Mouse (Mus musculus) midbrain, embryonic 14.5 days (tissue): Measurements from ENCODE around the gene Zic1. TPM values are rescaled to one million over a fixed set of nuclear protein-coding genes. Genes with fewer than 3 reads are reported as not detected.

Source experiments
- ATAC-seq: fragments of 200-750 bp; cut with Nextera tagmentation; 2 replicates; pipeline ENCODE4 v1.8.0; 2017; ENCODE audit warnings: moderate number of reproducible peaks, moderate library complexity; ENCODE audit not compliant: low FRiP score, low TSS enrichment
- DNase-seq: peaks from one replicate; pipeline ENCODE4 v3.0.0-alpha.2; 2015
- H3K27ac ChIP-seq: fragments of 300-500 bp; sonication (generic); replicated peaks from 2 replicates; pipeline ENCODE4 v1.5.1; 2014; ENCODE audit warnings: mild to moderate bottlenecking, low read depth, low read length, moderate library complexity
- H3K27me3 ChIP-seq: fragments of 300-500 bp; sonication (generic); 2 replicates; pipeline ENCODE4 v1.6.1; 2014; ENCODE audit warnings: low read length, control low read depth, mixed read lengths; ENCODE audit not compliant: control insufficient read depth, insufficient read depth
- H3K36me3 ChIP-seq: fragments of 300-500 bp; sonication (generic); 2 replicates; pipeline ENCODE4 v1.6.1; 2014; ENCODE audit warnings: low read length, control low read depth; ENCODE audit not compliant: control insufficient read depth, insufficient read depth
- H3K4me1 ChIP-seq: fragments of 300-500 bp; sonication (generic); 2 replicates; pipeline ENCODE4 v1.6.1; 2014; ENCODE audit warnings: mild to moderate bottlenecking, antibody characterized with exemption, low read length, control low read depth; ENCODE audit not compliant: control insufficient read depth, insufficient read depth
- H3K4me2 ChIP-seq: fragments of 300-500 bp; sonication (generic); 2 replicates; pipeline ENCODE4 v1.6.1; 2014; ENCODE audit warnings: mild to moderate bottlenecking, low read length, moderate library complexity
- H3K4me3 ChIP-seq: fragments of 300-500 bp; sonication (generic); replicated peaks from 2 replicates; pipeline ENCODE4 v1.5.1; 2014; ENCODE audit warnings: low read depth, low read length
- H3K9ac ChIP-seq: fragments of 300-500 bp; sonication (generic); replicated peaks from 2 replicates; pipeline ENCODE4 v1.6.1; 2014; ENCODE audit warnings: mild to moderate bottlenecking, low read length, moderate library complexity
- H3K9me3 ChIP-seq: fragments of 300-500 bp; sonication (generic); 2 replicates; pipeline ENCODE4 v1.6.1; 2016; ENCODE audit warnings: low read length, control low read depth, mixed read lengths; ENCODE audit not compliant: control insufficient read depth
- WGBS: fragments of 180-500 bp; shearing (Covaris S2); extraction: QIAGEN DNeasy Blood & Tissue Kit; methylation state at CpG from one replicate; pipeline ENCODE4 v1.1.7; 2014; 5-methylcytosine and 5-hydroxymethylcytosine counted together
- polyA plus RNA-seq: library from polyadenylated mRNA; unstranded; fragments of >200 nt; fragmentation: Nextera tagmentation; extraction: Ambion mirVana; gene quantifications from 2 replicates; pipeline ENCODE4 v1.2.1, GENCODE M21; 2014

Zic1 gene
- polyA plus RNA-seq, 1 experiment from 2014 or later: 17.8 TPM

- Histone ChIP-seq H3K27ac (peak overlapping the region; percentile 78), H3K4me2 (peak overlapping the region; percentile 54), H3K27me3 (peaks cover 74% of the 10 kb centered on the region), H3K4me3 (peak overlapping the region; percentile 24), H3K9me3 (no peaks in the 10 kb centered on the region), H3K9ac (no peak overlapping the region; the same call in 1 of the 2 replicates), H3K36me3 (no peaks in the 10 kb centered on the region), H3K4me1 (peaks cover 6% of the 10 kb centered on the region; the same call in 1 of the 2 replicates)
- DNase-seq (no peak), ATAC-seq (no peak)
- WGBS: 10% methylated on average over 22 of the region's 22 CpGs
These were observed 11.0 kb downstream of the Zic1 start for GRCm38 (mm10) chr9:91354434-91355269.

GRCm38 (mm10) chr9:91353551-91354433 is 11.8 kb downstream of the Zic1 start:
- DNase-seq (peak; percentile 60), ATAC-seq (no peak)
- Histone ChIP-seq H3K9ac (peak overlapping the region; percentile 48), H3K4me2 (peak overlapping the region; percentile 54), H3K9me3 (no peaks in the 10 kb centered on the region), H3K4me1 (peaks cover 6% of the 10 kb centered on the region; the same call in 1 of the 2 replicates), H3K36me3 (no peaks in the 10 kb centered on the region), H3K27me3 (peaks cover 73% of the 10 kb centered on the region), H3K27ac (peak overlapping the region; percentile 78), H3K4me3 (peak overlapping the region; percentile 24)
- 7% methylated on average over 37 of the region's 37 CpGs for WGBS

GRCm38 (mm10) chr9:91352786-91353185 is 12.8 kb downstream of the Zic1 start:
- ATAC-seq: no peak
- WGBS: 2% methylated on average over 15 of the region's 15 CpGs
- peak overlapping the region; percentile 54 for H3K4me2 ChIP-seq
- no peaks in the 10 kb centered on the region for H3K36me3 ChIP-seq
- peaks cover 6% of the 10 kb centered on the region; the same call in 1 of the 2 replicates for H3K4me1 ChIP-seq
- peak overlapping the region; percentile 62 for H3K27ac ChIP-seq
- peaks cover 70% of the 10 kb centered on the region for H3K27me3 ChIP-seq
- no peaks in the 10 kb centered on the region for H3K9me3 ChIP-seq
- peak; percentile 63 for DNase-seq
- H3K9ac ChIP-seq: peak overlapping the region; percentile 38; the same call in 1 of the 2 replicates
- peak overlapping the region; percentile 16; the same call in 1 of the 2 replicates for H3K4me3 ChIP-seq

- peak overlapping the region; percentile 32 for H3K27ac ChIP-seq
- H3K9ac ChIP-seq: peak overlapping the region; percentile 36
- peaks cover 6% of the 10 kb centered on the region; the same call in 1 of the 2 replicates for H3K4me1 ChIP-seq
- H3K4me3 ChIP-seq: peak overlapping the region; percentile 10
- DNase-seq (peak; percentile 54), ATAC-seq (no peak)
- 4% methylated on average over 13 of the region's 13 CpGs for WGBS
- H3K9me3 ChIP-seq: no peaks in the 10 kb centered on the region
- peak overlapping the region; percentile 54 for H3K4me2 ChIP-seq
- H3K36me3 ChIP-seq: no peaks in the 10 kb centered on the region
- peaks cover 70% of the 10 kb centered on the region for H3K27me3 ChIP-seq
These were observed 13.6 kb downstream of the Zic1 start for GRCm38 (mm10) chr9:91351961-91352411.

- H3K4me3 ChIP-seq: peak overlapping the region; percentile 19
- H3K36me3 ChIP-seq: no peaks in the 10 kb centered on the region
- peaks cover 64% of the 10 kb centered on the region for H3K27me3 ChIP-seq
- H3K27ac ChIP-seq: peak overlapping the region; percentile 70
- peak; percentile 33 for DNase-seq
- 7% methylated on average over 5 of the region's 5 CpGs for WGBS
- H3K9ac ChIP-seq: no peak overlapping the region; the same call in 1 of the 2 replicates
- H3K4me1 ChIP-seq: peaks cover 6% of the 10 kb centered on the region; the same call in 1 of the 2 replicates
- H3K4me2 ChIP-seq: peak overlapping the region; percentile 54
- ATAC-seq: no peak
- no peaks in the 10 kb centered on the region for H3K9me3 ChIP-seq
These were observed 14.2 kb downstream of the Zic1 start for GRCm38 (mm10) chr9:91351361-91351760.

GRCm38 (mm10) chr9:91350861-91351291 is 14.7 kb downstream of the Zic1 start:
- Histone ChIP-seq H3K27me3 (peaks cover 61% of the 10 kb centered on the region), H3K4me1 (peaks cover 6% of the 10 kb centered on the region; the same call in 1 of the 2 replicates), H3K9ac (peak overlapping the region; percentile 26; the same call in 1 of the 2 replicates), H3K36me3 (no peaks in the 10 kb centered on the region), H3K4me2 (peak overlapping the region; percentile 54), H3K27ac (peak overlapping the region; percentile 70), H3K4me3 (peak overlapping the region; percentile 19), H3K9me3 (no peaks in the 10 kb centered on the region)
- ATAC-seq: peak; percentile 51
- under 1% methylated on average over 14 of the region's 14 CpGs for WGBS
- peak; percentile 70 for DNase-seq

GRCm38 (mm10) chr9:91350211-91350791 is 15.3 kb downstream of the Zic1 start:
- ATAC-seq (no peak), DNase-seq (peak; percentile 52)
- Histone ChIP-seq H3K36me3 (no peaks in the 10 kb centered on the region), H3K27me3 (peaks cover 58% of the 10 kb centered on the region), H3K4me2 (peak overlapping the region; percentile 54), H3K4me3 (peak overlapping the region; percentile 19), H3K9me3 (no peaks in the 10 kb centered on the region), H3K4me1 (peaks cover 6% of the 10 kb centered on the region; the same call in 1 of the 2 replicates), H3K27ac (peak overlapping the region; percentile 70), H3K9ac (peak overlapping the region; percentile 26; the same call in 1 of the 2 replicates)
- WGBS: 2% methylated on average over 16 of the region's 16 CpGs

GRCm38 (mm10) chr9:91348746-91349145 is 16.9 kb downstream of the Zic1 start:
- Histone ChIP-seq H3K4me2 (no peak overlapping the region), H3K36me3 (no peaks in the 10 kb centered on the region), H3K9ac (no peak overlapping the region), H3K4me3 (no peak overlapping the region), H3K9me3 (no peaks in the 10 kb centered on the region), H3K4me1 (peaks cover 6% of the 10 kb centered on the region; the same call in 1 of the 2 replicates), H3K27me3 (peaks cover 44% of the 10 kb centered on the region), H3K27ac (no peak overlapping the region)
- DNase-seq (peak; percentile 5), ATAC-seq (no peak)
- WGBS: 48% methylated on average over 1 of the region's 1 CpGs
